Mouse (Mus musculus): ENCODE measurements around the gene Trpm7.

Gene Trpm7

DNA sequence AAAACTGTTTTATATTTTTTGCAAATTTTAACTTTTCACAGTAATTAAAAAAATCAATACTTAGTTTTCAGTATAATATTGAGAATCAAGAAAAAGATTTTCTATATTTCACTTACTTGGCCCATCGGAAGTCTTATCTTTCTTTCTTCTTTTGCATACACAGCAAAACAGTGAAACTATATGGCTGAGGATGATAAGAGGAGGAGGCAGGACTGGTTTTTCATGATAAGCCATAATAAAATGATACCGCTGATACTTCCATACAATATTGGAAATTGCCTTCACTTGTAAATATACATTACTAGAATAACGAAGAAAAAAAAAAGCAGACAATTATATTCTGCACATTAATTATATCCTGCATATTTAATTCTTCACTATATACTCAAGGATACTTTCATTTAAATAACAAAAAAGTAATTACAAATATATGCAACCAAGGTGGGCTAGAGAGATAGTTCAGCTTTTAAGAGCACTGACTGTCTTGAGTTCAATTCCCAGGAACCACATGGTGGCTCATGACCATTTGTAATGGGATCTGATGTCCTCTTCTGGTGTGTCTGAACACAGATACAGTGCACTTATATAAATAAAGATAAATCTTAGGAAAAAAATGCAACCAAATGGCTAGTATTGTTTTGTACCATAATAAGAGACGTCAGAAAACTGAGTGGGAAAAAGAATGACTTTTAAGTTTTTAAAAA is 59.2 kb downstream of the Trpm7 start:
- DNase-seq (ENCODE audit: low read depth, low spot score) = no peak

DNA sequence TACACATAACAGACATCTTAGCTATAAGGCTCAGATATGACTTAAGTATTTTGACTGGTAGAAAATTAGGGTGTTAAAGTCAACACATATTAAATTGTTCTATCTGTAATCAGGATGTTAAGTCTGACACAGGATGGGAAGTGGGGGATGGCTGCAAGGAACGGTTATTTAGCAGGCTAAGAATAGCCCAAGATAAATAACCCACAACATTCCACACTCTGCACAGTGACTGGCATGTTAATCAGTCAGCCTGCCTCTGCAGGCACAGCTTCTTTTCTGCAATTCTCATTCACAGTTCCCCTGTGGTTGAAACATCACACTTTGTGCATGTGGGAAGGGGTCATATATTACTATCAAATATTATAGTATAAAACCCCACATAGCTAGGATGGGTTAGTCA is 60.2 kb downstream of the Trpm7 start:
- DNase-seq (ENCODE audit: low read depth, low spot score) = no peak

DNA sequence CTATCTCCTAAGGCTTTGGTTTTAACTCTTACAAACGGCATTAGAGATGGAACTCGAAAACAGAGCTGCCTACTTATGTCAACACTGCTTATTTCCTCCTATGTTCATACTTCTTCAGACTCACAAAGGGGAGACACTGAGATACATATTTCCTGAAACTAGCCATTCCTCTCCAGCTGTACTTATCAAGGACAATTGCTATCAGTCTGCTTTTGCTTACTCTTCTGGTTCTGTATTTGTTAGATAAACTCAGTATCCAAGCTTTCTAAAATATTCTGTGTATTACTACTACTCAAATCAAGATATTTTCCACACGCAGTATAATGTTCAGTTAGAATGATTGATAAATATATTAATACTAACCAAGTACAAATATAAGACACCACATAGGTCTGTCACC is 74.0 kb downstream of the Trpm7 start:
- no peak for DNase-seq (ENCODE audit: low read depth, low spot score)

DNA sequence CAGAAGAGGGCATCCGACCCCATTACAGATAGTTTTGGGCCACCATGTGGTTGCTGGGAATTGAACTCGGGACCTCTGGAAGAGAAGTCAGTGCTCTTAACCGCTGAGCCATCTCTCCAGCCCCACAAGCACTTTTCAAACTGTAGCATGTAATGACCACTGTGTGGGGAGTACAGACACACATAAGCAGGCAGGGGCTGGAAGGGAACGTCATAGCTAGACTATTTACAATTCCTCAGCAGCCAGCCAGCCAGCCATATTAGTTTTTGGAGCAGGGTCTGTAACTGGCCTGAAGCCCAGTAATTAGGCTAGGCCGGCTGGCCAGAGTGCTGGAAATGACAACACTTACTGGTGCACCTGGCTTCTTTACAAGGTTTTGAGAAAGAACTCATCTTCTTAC is 77.6 kb downstream of the Trpm7 start:
- DNase-seq (ENCODE audit: low read depth, low spot score) = no peak

DNA sequence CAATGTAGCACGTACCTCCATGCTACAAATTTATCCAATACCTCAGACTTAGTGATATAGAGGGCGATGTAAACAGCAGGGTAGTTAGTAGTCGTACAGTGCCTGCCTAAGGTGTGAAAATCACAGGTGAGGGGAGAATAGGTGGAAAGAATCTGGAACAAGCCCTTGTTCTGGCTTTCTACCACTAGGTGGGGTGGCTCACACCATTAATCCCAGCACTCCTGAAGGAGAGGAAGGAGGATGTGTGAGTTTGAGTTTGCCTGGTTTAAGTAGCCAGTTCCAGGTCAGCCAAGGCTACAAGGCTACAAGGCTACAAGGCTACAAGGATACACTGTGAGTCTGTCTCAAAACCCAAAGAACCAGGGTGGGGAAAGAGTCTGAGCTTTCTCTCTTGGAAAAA is 80.3 kb downstream of the Trpm7 start:
- DNase-seq (ENCODE audit: low read depth, low spot score) = no peak

DNA sequence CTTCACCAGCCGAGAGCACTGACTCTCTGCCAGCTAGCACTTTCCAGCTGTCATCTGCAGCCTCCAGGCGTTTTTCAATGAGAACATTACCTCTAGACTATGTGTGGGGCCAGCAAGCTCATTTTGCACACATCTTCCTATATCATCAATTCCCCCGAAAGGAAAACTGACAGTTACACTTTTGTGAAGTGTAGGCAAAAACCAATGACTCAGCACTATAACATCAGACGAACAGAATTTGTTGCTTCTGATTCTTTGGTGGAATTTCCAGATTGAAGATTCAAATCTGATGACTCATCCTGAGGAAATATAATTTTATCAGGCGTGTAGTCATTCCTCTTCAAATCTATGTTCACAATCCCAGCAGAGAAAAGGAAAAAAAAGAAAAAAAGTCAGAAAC is 83.4 kb downstream of the Trpm7 start:
- no peak for DNase-seq (ENCODE audit: low read depth, low spot score)

DNA sequence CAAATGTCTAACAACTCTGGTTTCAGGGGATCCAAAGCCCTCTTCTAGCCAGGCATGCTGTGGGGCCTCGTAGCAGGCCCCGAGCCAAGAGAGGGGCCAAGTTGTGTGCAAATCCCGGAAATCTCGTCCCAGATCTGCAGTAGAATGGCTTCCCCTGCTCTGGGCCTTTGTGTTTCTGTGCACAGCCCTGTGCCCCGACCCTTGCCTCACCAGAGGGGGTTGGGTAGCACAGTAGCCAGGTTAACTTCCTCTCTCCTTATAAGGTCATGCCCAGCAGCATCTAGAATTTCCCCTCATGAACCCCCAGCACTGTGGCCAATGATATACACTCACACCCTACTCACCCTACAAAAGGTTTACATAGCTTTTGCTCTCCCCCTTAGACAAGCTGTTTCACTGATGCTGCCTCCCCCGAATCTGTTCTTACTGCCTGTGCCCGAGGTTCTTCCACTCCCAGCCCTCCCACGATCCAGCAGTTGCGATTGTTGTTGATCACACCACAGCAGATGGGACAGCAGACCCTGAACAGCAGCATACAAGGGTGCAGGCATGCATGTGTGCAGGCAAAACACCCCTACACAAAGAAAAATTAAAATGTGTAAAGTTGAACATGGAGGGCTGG is 88.2 kb downstream of the Trpm7 start:
- DNase-seq (ENCODE audit: low read depth, low spot score) = no peak

DNA sequence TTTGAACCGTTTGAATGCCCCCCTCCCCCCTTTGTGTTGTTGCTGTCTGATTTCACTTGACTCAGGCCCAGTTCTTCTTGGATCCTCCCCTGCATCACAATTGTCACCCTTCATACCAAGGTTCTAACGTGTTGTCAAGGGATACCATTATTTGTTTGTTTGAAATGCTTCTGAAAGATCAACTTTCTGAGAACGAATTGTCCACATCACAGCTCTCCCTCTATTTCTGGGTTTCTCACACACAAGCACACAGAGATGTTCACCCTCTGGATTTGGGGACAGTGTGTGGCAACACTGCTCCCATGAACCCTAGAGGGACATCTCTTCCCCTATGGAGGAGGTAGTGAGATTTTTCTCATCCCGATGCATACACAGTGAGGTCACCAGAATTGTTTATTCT is 92.7 kb downstream of the Trpm7 start, which contains the start of gene Usp50:
Gene Usp50 (minus strand): TSS at position 101 of the 400 bp plus-strand sequence.
- no peak for DNase-seq (ENCODE audit: low read depth, low spot score)

DNA sequence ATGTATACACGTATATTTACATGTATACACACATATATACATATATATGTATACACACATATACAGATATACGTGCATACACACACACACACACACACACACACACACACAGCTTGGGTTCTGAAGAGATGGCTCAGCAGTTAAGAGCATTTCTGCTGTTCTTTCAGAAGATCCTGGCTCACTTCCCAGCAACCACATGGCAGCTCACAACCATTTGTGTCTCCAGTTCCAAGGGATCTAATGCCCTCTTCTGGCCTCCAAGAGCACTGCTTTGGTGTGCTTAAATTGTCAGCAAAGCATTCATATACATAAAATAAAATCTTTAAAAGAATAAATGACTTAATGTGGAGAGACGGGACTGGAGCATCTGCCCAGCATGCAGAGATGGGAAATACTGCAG is 93.6 kb downstream of the Trpm7 start:
- DNase-seq (ENCODE audit: low read depth, low spot score) = peak; percentile 86

DNA sequence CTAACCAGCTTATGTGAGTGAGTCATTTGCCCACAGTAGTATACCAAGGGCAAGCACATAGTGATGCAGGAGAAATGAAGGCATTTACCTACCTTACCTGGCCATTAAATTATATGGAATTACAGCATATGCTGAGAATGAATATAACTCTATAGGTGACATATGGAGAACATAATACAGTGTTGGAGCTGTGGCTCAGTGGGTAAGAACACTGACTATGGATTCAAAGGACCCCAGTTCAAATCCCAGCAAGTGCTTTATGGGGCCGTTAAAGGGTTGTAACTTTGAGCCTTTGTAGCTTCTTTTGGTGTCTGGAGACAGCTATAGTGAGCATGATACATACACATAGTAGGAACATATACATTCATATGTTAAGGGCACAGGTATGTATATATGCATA is 94.6 kb downstream of the Trpm7 start:
- no peak for DNase-seq (ENCODE audit: low read depth, low spot score)

DNA sequence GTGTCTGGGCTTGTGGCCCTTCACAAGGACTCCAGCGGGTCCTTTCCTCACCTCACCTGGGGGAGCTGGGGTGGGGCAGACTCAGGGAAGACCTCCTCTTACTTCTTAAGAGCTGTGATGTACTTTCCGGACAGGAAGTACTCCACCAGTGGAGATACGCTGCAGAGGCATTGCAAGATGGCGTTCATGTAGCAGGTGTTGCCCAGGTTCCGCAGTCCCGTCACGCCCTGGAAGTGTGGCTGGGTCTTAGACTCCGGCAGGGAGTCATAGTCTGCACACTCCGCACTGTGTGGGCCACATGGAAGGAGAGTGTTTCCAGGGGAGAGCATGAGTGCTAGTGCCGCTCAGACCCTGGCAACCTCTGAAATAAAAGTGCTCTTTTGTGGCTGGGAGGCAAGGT is 95.7 kb downstream of the Trpm7 start:
- no peak for DNase-seq (ENCODE audit: low read depth, low spot score)

DNA sequence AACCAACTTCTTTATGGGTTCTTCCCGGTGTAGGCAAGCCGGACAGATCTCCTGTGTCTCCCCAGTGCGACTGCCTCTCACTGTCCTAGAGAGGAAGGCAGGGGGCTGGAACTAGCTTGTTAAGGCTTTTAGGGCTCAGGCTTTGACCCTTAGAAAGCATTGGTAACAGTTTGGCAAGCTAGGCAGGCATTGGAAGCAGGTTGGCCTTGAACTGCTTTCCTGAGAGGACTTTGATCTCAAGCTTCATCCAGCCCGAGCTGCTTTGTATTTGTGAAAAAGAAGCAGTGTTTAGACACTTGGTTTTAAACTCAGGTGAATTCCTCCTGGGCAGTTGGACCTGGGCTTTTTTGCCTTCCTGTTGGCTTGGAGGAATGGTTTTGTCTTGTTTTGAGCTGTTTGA is 97.2 kb downstream of the Trpm7 start:
- DNase-seq (ENCODE audit: low read depth, low spot score) = no peak

DNA sequence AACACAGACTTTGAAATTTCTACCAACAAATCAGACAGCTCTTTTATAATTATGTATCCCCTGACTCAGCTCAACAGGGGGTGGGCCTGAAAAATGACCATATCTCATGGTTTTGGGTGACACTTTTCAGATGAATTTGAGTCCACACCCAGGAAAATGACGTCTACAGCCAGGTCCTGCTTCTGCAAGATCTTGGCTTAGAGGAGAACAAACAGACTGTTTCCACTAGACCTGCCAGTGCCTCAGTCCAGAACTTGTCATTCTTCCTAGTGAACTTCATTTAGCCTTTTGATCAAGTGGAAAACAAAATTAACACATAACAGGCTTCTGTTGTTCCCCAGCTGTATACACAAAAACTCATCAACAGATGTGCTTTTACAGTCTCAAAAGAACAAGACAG is 99.6 kb downstream of the Trpm7 start:
- DNase-seq (ENCODE audit: low read depth, low spot score) = no peak

DNA sequence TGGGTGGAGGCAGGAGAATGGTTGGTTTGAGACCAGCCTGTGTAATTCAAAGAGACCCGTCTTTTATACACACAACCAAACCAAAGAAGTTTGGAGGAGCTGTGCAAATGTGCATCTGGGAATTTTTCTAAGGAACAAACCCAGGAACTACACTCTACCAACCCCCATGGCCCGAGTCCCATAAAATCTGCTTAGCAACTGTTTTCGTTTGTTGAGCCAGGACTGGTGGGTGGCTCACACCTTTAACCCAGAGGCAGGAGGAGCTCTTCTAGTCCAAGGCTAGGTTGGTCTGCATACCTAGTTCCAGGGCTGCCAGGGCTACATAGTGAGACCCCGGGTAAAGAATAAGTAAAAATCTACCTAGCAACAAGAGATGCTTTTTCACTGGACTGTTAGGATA is 100.1 kb downstream of the Trpm7 start:
- DNase-seq (ENCODE audit: low read depth, low spot score) = no peak

DNA sequence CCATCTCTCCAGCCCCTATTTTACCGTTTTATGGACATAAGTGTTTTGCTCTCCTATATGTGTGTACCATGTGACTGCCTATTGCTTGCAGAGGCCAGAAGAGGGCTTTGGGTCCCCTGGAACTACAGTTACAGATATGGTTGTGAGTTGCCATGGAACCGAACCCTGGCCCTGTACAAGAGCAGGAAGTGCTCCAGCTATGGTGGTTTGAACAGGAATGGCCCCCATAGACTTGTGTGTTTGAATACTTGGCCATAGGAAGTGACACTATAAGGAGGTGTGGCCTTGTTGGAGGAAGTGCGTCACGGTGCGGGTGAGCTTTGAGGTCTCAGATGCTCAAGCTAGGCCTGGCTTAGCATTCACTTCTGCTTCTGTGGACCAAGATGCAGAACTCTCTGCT is 103.8 kb downstream of the Trpm7 start:
- no peak for DNase-seq (ENCODE audit: low read depth, low spot score)

DNA sequence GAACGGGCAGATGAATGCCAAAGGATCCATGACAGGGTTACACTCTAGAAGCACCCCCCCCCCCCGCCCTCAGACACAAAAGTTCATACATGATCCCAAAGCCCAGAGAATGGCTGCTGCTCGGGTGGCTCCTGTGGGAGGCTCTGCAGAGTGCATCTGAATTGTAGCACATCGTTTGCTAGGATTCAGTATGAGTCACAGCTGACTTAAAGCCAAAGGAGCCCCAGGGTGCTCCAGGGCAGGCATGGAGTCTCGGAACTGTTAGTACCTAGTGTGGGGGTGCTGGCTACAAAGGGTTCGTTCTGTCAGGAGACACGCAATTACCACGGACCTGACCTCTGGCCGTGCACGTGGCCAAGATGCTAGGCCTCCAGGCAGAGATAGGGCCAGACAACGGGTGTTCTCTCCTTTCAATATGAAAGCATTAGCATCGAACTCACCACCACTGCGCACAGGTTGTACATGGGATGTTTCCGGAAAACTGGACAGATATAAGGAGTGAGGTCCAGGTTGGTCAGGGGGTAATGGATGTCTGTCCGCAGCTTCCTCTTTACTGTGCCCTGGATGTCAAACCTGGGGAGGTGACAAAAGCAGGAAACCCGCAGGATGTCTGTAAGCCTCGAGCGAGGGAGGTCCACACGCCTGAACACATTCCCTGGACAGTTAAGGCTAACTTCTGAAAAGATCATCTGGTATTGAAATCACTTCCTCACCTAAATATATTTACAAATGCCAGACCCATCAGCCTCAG is 106.4 kb downstream of the Trpm7 start:
- DNase-seq (ENCODE audit: low read depth, low spot score) = no peak

DNA sequence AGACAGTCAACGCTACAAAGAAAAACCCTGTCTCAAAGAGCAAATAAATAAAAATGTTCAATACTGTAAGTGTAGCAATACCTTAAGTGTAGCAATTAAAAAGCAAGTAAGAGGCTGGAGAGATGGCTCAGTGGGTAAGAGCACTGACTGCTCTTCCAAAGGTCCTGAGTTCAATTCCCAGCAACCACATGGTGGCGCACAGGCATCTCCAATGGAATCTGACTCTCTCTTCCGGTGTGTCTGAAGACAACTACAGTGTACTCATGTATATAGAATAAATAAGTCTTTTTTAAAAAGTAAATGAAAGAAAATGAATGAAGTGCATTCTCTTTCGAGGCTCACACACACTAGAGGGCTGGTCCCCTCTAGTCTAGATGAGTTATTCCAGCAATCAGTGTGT is 107.8 kb downstream of the Trpm7 start:
- no peak for DNase-seq (ENCODE audit: low read depth, low spot score)

DNA sequence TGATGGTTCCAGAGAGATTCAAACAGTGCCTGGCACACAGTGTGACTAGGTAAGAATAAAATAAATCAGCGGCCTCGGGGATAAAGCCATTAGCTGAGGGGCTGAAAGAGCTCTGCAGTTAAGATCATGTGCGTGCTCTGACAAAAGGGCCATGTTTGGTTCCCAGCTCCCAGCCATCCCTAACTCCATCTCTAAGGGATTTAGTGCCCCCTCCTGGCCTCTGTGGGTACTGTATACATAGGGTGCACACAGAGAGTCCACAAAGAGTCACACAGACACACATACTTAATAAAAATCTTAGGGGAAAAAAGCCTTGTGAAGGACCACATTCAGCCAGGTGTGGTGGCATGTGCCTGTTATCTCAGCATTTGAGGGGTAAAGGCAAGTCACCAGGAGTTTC is 108.4 kb downstream of the Trpm7 start:
- no peak for DNase-seq (ENCODE audit: low read depth, low spot score)

DNA sequence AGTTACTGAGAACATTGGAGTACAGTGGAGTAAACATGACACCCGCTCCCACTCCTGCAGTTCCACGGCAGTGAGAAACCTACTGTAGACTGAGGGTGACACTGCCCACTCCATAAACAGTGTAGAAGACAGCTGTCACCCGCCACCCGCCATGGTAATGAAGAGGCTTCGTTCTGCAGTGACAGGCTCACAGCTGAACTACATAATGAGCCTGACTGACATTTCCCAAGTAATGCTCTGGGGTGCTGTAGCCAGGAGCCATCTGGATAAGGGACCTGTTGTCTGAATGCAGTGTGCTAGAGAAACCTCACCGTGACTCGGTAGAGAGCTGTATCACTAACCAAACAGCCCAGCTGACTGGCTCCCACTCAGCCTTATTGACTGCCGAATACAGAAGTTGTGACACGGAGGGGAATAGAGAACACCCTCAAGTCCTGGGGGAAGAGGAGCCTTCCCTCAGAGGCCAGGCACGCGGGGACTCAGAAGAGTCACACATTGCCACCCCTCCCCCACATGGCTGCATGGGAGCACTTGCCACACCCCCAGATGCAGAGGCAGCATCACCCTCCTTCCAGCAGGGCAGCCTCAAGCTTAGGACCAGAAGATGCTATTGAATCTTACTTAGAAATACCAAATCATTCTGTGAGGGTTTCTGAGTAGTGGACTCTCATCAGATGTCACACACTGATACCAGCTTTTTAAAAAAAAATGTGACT is 110.0 kb downstream of the Trpm7 start:
- no peak for DNase-seq (ENCODE audit: low read depth, low spot score)

DNA sequence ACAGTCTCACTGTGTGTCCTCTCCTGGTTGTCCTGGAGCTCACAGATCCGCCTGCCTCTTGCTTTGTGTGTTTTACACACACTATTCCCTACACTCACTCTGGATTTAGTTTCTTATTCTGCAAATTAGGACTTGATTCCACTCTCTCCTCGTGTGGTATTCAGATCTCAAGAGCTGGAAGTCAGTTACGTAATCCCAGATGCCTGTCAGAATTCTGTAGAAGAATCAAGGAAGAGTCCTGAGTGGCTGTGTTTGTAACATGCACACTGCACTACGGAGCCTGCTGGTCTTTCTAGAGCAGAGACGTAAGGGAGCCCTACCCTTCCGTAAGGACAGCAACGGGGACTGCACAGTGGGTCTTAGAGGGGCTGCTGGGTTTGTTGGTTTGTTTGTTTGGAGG is 116.7 kb downstream of the Trpm7 start:
- DNase-seq (ENCODE audit: low read depth, low spot score) = no peak

DNA sequence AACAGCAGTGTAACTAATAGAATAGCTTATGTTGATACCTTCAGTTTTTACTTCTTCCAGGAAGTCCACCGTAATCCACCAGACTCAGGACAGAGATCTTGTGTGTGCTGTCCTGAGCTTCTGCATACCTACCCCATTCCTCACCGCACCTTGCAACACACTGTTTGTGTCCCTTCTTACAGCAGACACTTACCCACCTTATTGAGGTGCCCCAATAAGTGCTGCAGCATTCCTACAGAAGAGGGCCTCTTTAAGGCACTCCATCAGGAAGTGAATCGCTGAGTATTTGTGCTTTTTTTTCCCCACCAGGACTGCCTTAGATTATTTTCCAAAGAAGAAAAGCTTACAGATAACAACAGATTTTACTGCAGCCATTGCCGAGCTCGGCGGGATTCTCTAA is 120.4 kb downstream of the Trpm7 start:
- DNase-seq (ENCODE audit: low read depth, low spot score) = no peak

DNA sequence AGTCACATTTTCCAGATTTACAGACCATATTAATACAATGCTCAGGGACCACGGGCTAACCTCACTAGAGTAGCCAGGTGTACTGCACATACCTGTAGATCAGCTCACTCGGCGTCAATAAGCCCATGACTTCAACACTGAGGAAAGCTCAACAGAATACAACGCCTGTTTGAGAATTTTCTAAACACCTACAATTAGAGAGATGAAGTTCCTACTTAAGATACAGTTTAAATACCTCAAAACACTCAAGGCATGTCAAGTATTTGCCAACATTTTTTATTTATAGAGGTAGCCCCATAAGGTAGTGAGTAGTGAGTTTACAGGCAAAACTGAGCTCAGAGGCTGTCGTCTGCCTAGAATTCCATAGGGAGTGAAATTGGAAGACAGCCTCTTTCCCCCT is 132.6 kb downstream of the Trpm7 start:
- no peak for DNase-seq (ENCODE audit: low read depth, low spot score)
